Mouse (Mus musculus): ENCODE measurements around the gene Chid1.

DNA sequence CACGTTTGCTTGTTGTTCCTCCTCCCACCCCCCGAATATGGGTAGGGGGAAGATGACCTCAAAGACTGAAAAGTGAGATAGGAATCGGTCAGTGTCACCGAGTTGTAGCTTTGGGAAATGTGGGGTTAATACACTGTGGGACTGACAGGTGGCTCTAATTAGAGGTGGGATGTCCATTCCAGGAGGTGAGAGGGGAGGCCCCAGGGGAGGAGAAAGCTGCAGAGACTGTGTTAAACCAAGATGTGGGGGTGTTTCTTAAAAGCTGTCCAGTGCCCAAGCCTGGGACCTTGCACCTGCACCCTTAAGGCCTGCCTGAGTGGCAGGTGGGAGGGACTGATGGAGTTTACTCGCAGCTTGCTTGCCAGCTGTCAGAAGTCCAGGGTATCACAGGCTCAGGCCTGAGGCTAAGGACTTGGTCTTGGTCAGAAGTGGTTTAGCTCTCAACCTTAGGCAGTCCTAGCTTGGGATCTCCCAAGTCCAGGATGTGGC, 77.3 kb downstream of the Chid1 start:
- TF ChIP-seq CTCF (IDR thresholded peaks at IDR 0.05; ENCODE audit: borderline replicate concordance, insufficient read depth, low read length), result no peak
- no peak for TF ChIP-seq POLR2A (IDR thresholded peaks at IDR 0.05; ENCODE audit: low read depth, low read length)

Data from embryonic fibroblast, embryonic 13.5 days (primary cell).